Mouse (Mus musculus) c-Kit-positive CD71-negative TER-119-negative erythroid progenitor cells, embryonic 14.5 days (primary cell): Measurements from ENCODE around the gene Cdkl5.

ENCODE experiments used
- DNase-seq: peaks from one replicate; pipeline ENCODE4 v3.0.0-alpha.2; 2013; ENCODE audit warnings: low read depth

The Cdkl5 gene

GRCm38 (mm10) chrX:160994543-160995121 is at the start of gene Cdkl5:
Gene Cdkl5 (minus strand): TSS chrX:160994704.
- peak; percentile 88 for DNase-seq

- peak; percentile 17 for DNase-seq
Measured at GRCm38 (mm10) chrX:161033235-161033803, 38.8 kb upstream of the Cdkl5 start.

DNA sequence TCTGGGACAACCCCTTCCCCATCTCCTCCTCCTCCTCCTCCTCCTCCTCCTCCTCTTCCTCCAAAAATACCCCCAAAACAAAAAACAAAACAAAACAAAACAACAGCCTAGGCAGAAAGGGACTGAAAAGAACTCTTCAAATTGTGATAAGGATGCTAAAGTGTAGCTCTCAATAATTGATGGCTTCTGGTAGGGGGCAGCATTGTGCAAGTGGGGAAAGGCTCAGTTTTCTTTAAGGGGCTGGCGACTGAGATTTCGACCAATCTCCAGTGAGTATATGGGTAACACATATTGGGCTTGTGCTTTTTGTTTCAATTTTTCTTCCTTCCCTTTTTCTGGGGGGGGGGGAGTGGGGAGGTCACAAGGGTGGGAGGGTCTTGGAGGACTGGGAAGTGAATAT is 37.9 kb upstream of the Cdkl5 start:
- DNase-seq, result no peak

DNA sequence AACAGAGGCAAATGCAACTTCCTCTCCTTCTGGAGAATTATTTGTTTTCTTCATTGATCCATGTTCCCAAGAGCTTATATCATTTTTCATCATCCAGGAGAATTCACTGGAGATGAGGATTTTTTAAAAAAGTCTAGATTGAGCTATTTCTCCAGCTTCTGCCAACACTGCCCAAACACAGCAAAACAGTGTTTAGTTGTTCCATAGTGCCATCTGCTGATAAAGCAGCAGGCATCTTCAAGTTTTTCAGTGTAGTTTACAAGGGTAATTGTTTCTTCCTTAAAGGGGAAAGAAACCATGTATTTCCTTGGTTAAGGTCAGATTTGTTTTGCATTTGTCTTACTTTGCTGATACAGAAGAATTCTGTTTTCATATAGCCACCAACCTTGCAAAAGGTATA is 35.7 kb upstream of the Cdkl5 start:
- no peak for DNase-seq

DNA sequence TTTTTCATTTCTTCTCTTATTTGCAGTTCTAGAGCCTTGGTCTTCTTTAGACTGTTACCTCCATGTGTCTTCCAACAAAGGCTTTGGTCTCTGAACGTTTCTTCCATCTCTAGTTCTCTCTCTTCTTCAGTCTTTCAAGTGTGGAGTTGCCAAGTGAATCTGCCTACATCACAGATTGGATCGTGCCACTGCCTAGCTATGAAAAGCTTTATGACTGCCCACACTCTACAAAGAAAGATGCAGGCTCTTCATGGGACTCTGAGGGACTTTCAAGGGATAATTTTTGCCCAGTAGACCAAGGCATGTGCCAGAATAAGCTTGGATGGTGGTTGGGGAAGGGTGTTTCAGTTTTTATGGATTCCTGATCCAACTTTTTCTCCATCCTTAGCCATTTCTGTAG is 30.0 kb upstream of the Cdkl5 start:
- DNase-seq, result no peak

GRCm38 (mm10) chrX:161021548-161021947 is 27.0 kb upstream of the Cdkl5 start:
- no peak for DNase-seq

- DNase-seq, result no peak
Measured at GRCm38 (mm10) chrX:161018179-161018578, 23.7 kb upstream of the Cdkl5 start.

DNA sequence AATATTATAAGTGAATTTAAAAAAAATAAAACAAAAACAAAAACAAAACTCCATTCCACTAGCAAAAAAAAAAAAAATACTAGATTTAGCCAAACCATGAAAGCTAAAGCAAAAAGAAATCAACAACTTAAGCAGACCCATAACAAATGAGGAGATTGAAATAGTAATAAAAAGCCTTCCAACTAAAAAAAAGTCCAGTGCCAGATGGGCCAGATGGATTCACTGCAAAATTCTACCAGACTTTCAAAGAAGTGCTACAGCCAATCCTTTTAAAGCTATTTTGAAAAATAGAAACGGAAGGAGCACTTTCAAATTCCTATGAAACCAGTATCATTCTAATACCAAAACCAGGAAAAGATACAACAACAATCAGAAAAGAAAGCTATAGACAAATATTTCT is 11.8 kb upstream of the Cdkl5 start:
- DNase-seq, result no peak

DNA sequence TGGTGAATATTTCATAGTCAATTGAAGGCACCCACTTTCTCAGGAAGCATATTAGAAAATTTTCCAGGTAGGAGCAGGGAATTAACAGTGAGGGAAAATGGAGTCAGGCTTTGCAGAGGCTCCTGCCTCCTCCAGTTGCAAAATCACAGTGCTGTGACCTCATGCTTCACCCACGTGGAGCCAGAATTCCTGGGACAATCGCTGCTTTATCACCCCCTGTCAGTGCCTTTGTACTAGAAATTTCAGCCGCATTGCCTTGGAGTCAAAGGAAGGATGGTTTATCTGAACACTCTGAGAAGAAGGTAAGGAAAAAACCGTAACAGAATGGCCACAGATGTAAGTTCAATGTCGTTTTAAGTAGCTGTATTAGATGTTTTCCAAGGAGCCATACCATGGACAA is 1.5 kb upstream of the Cdkl5 start:
- DNase-seq, result no peak

DNA sequence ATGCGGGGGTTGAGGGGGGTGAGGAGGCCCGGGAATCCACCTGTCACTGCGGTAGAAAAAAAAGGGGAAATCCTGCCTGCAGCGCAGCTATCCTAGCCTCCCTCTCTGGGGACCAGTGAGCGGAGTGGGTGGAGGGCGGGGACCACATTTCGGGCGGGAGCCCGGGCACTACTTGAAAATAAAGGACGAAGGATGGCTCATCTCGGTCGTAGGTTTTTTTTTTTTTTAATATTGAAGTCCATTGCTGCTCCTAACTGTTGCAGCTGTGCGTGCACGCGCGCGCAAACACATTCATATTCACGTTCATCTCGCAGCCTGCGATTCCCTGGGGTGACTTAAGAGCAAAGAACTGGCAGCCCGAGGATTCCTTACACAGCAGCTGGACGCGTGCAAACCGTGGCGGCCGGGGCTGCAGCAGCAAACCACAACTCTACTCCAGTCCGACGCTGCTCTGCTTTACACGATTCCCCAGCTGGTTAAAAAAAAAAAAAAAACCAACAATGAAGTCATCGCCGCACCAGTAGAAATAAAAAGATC is 695 bp upstream of the Cdkl5 start:
- DNase-seq, result peak; percentile 17

DNA sequence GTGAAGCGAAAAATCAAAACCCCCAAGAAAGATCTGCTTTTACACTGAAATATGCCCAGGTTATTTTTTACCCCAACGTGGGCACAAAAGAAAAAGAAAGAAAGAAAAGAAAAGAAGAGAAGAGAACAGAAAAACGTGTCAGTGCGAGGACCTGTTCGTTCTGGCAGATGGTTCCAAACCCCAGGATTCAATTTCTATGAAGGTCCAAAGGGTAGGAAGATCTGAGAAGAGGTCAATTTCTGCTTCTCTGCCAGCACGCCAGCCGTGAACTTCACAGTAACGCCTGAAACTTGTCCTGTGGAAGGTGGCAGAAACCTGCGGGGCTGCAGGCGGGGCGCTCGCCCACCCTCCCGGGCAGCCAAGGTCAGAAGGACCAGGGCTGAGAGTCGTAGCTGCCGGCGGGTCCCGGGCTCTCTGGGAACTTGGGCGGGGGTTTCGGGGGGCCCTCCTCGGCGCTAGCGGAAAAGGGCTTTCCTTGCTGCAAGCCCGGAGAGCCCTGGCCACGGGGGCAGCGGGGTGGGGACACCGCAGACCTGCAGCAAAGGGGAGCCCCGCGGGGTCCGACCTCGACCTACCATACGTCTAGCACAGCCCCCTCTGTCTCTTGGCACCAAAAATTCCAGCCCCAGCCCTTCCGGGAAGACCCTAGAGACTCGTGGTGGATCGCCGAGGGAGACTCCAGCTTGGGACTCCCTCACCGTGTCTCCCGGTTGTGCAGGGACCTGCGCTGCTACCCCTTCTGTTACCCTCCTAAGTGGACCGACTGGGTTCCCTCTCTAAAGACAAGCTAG is 560 bp downstream of the Cdkl5 start:
- DNase-seq, result peak; percentile 8

DNA sequence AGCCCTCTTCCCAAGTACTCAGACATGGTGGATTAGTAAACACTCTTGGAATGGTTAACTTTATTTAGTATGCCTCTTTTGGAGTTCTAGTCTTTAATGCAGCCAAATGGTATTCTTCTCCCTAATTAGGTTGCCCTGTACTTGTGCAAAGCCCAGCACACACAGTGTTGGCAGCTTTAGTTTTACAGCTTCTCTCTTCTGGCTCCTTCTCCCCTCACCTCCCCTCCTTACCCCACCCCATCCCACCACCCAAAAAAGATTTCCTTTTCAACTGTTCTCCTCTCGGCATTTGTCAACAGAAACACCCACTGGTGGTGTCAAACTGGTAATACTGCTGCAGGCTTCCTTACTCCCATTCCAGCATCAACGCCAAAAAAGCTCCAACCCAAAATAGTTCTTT is 1.8 kb downstream of the Cdkl5 start:
- no peak for DNase-seq

- no peak for DNase-seq
Measured at GRCm38 (mm10) chrX:160990276-160990675, 4.2 kb downstream of the Cdkl5 start.

GRCm38 (mm10) chrX:160977919-160978318 is 16.6 kb downstream of the Cdkl5 start:
- no peak for DNase-seq

- no peak for DNase-seq
Measured at GRCm38 (mm10) chrX:160971991-160972545, 22.4 kb downstream of the Cdkl5 start.

- DNase-seq, result no peak
Measured at GRCm38 (mm10) chrX:160958593-160959131, 35.8 kb downstream of the Cdkl5 start.

DNA sequence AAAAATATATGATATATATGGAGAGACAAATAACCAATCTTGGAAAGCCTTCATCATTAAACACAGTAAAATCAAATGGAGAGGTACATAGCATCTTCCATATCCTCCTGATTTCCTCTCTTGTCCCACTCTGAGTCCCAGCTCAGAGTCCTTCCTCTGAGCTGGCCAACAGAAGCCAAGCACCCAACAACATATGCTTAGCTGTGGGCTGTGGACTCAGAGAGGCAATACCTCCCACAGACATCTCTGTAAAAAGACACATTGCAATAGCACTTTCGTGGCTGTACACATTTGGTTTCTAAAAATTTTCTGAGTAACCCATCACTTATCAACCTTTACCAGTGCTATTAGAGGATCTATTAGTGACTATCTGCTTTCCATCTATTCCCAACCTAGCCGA is 44.9 kb downstream of the Cdkl5 start:
- no peak for DNase-seq

- no peak for DNase-seq
Measured at GRCm38 (mm10) chrX:160944722-160945121, 49.8 kb downstream of the Cdkl5 start.

DNA sequence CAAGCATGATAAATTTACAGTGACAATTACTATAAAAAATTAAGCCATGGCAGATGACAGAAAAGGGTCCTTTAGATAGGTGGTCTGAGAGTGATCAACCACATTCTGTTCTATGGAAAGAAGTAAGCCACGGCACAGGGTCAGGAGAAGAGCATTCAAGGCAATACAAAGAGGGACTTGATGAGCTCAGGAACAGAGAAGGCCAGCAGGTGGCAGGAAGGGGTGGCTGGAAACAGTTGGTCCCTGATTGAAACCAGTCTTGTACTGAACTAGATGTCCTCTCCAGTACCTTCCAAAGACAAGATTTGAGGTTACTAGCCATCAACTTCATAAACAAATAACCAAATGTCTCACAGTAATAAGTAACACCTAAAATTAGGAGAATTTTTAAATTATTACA is 59.0 kb downstream of the Cdkl5 start:
- no peak for DNase-seq

DNA sequence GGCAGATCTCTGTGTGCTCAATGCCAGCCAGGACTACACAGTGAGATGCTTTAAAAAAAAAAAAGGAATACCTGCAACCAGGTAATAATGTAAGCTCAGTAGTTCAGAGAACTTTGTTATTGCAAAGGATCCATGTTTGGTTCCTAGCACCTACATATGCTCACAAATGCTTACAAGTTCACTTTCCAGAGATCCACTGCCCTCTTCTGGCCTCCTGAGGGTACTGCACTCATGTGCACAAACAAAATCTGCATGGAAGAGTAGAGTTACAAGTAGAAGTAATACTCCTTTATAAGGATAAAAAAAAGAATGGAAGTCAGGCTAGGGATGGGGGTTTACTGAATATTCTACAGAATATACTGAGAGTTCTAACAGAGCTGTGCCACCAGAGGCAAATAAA is 63.8 kb downstream of the Cdkl5 start:
- DNase-seq, result peak; percentile 7

- DNase-seq, result no peak
Measured at GRCm38 (mm10) chrX:160928870-160929269, 65.6 kb downstream of the Cdkl5 start.

- no peak for DNase-seq
Measured at GRCm38 (mm10) chrX:160919022-160919637, 75.4 kb downstream of the Cdkl5 start.
